In the genomic region with DNA sequence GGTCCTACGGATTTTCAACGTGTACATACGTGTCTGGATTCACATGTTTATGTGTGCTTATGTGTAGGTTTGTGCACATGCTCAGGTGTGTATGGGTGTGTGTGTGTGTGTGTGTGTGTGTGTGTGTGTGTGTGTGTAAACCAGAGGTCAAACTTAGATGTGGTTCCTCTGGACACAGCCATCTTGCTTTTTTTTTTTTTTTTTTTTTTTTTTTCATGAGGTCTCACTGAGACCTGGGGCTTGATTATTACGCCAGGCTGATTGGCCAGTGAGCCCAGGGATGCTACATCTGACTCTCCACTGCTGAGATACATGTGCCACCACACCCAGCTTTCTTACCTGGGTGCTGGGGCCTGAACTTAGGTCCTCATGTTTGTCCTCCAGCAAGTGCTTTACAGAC, we compare ENCODE assay signal across 29 mouse cellular contexts. TPM values are rescaled to one million over a fixed set of nuclear protein-coding genes. Genes with fewer than 3 reads are reported as not detected.
DNase-seq lines count a peak whose midpoint lies in the region; TF ChIP-seq lines count a peak whose summit lies in the region.
"Had no signal": no experiment of that assay in that cellular context is flagged by ENCODE, and none has a peak within 500 bp of the region (broad histone marks: within the 10 kb centered on the region; RNA-seq: fewer than 3 reads in every experiment).

No protein-coding gene starts in this region.

- in situ Hi-C loops in CH12.LX (cut with MboI; ENCODE audit: low pct_ligation_motif_present, low pct_unique_long_range_greater_than_20kb, low sequenced_read_pairs) (no loop called here), ES-E14 (cut with MboI; ENCODE audit: low sequenced_read_pairs in 2 of 2, unreplicated experiment in 2 of 2) (no loop called here)

- H3ac ChIP-seq in myocyte (ENCODE audit: control insufficient read depth, insufficient read length) = no peak overlapping the region

- no peaks in the 10 kb centered on the region for H3K36me3 ChIP-seq in CH12.LX (replicated peaks in 1 of 2; ENCODE audit: control insufficient read depth in 1 of 2, insufficient read depth in 1 of 2, low read length in 1 of 2)
- H3K36me3 ChIP-seq in ES-E14 (ENCODE audit: control insufficient read depth, insufficient read depth, low read length, poor library complexity, severe bottlenecking) = no peaks in the 10 kb centered on the region
- no peaks in the 10 kb centered on the region for H3K36me3 ChIP-seq in myocyte (ENCODE audit: control insufficient read depth, insufficient read depth)
- H3K36me3 ChIP-seq: embryonic facial prominence, embryonic 13.5 days; embryonic facial prominence, embryonic 15.5 days; forebrain, embryonic 10.5 days; forebrain, embryonic 12.5 days; G1E had no signal

- H3K4me3 ChIP-seq in CH12.LX (replicated peaks in 1 of 3; ENCODE audit: low read depth in 2 of 3, low read length in 2 of 3, poor library complexity in 1 of 3) (no peak overlapping the region), ES-E14 (ENCODE audit: insufficient read depth in 1 of 2, low read depth in 1 of 2, low read length in 2 of 2, poor library complexity in 1 of 2, severe bottlenecking in 1 of 2) (no peak overlapping the region), myocyte (no peak overlapping the region)
- H3K4me3 ChIP-seq: embryonic facial prominence, embryonic 13.5 days; embryonic facial prominence, embryonic 15.5 days; erythroblast, embryonic 14.5 days; forebrain, embryonic 10.5 days; forebrain, embryonic 12.5 days had no signal

- H3K27me3 ChIP-seq in CH12.LX (replicated peaks) (no peaks in the 10 kb centered on the region), myocyte (ENCODE audit: control insufficient read depth, insufficient read depth, insufficient read length) (no peaks in the 10 kb centered on the region)
- H3K27me3 ChIP-seq: embryonic facial prominence, embryonic 13.5 days; embryonic facial prominence, embryonic 15.5 days; forebrain, embryonic 12.5 days had no signal

- DNase-seq in CH12.LX (ENCODE audit: extremely low read depth) (no peak), ES-E14 (ENCODE audit: low read depth, low spot score) (no peak)
- no peak for DNase-seq in thymus, adult 18-20 months
- DNase-seq in natural killer cell, adult 2 months (ENCODE audit: low spot score in 2 of 2) = no peak
- DNase-seq in spleen, postnatal 4 days (ENCODE audit: low spot score in 2 of 2) = no peak
- DNase-seq: adrenal gland, adult 2 months; adrenal gland, postnatal 10 days; adrenal gland, postnatal 25 days; cerebellum, adult 11 months; cerebellum, adult 18-20 months; cerebellum, adult 8-10 months; cerebellum, adult 9-11 months; cerebellum, postnatal 14 days; cerebellum, postnatal 36 days; embryo, embryonic 11 days had no signal

- no peak for TF ChIP-seq EP300 in CH12.LX (IDR thresholded peaks at IDR 0.05; ENCODE audit: low read length)

- H3K27ac ChIP-seq in CH12.LX (ENCODE audit: insufficient read depth, low read depth) (no peak overlapping the region), ES-E14 (ENCODE audit: insufficient read depth, low read depth, low read length, poor library complexity, severe bottlenecking) (no peak overlapping the region)
- H3K27ac ChIP-seq: embryonic facial prominence, embryonic 13.5 days; embryonic facial prominence, embryonic 15.5 days; forebrain, embryonic 10.5 days; forebrain, embryonic 12.5 days had no signal

- dilution Hi-C loops in CH12.LX (cut with MboI; ENCODE audit: extremely low pct_ligation_motif_present, extremely low pct_unique_long_range_greater_than_20kb, low sequenced_read_pairs) = no loop called here

- H3K4me2 ChIP-seq in CH12.LX (ENCODE audit: insufficient read depth, low read depth, poor library complexity, severe bottlenecking) (no peak overlapping the region), myocyte (ENCODE audit: low read depth) (peak overlapping the region; percentile 65)
- H3K4me2 ChIP-seq: embryonic facial prominence, embryonic 13.5 days; embryonic facial prominence, embryonic 15.5 days; forebrain, embryonic 12.5 days had no signal

- no peak for TF ChIP-seq CTCF in CH12.LX (conservative IDR thresholded peaks at IDR 0.05 in 1 of 2, IDR thresholded peaks at IDR 0.05 in 1 of 2; ENCODE audit: low read depth in 2 of 2, low read length in 2 of 2)

- no peak overlapping the region for H3K9ac ChIP-seq in CH12.LX (ENCODE audit: insufficient read depth, low read depth)
- no peak overlapping the region for H3K9ac ChIP-seq in ES-E14 (ENCODE audit: insufficient read depth, low read depth, low read length, poor library complexity, severe bottlenecking)
- H3K9ac ChIP-seq: embryonic facial prominence, embryonic 13.5 days; embryonic facial prominence, embryonic 15.5 days; forebrain, embryonic 12.5 days had no signal

- H3K9me3 ChIP-seq in CH12.LX (replicated peaks; ENCODE audit: low read length) = peaks cover 3% of the 10 kb centered on the region
- H3K9me3 ChIP-seq in ES-E14 (ENCODE audit: control insufficient read depth, insufficient read depth, low read depth, low read length) = no peaks in the 10 kb centered on the region
- H3K9me3 ChIP-seq: embryonic facial prominence, embryonic 13.5 days; embryonic facial prominence, embryonic 15.5 days; forebrain, embryonic 10.5 days; forebrain, embryonic 12.5 days; G1E had no signal

- no peaks in the 10 kb centered on the region for H3K79me2 ChIP-seq in CH12.LX (replicated peaks; ENCODE audit: control insufficient read depth, extremely low read depth, insufficient read depth, poor library complexity, severe bottlenecking)
- H3K79me2 ChIP-seq in myocyte (ENCODE audit: control insufficient read depth, insufficient read depth) = no peaks in the 10 kb centered on the region

- peaks cover 5 to 8% of the 10 kb centered on the region in 2 experiments; a peak in 3 of 4 replicates for H3K4me1 ChIP-seq in CH12.LX (ENCODE audit: control insufficient read depth in 1 of 2, insufficient read depth in 2 of 2)
- peaks cover 0 to 4% of the 10 kb centered on the region in 2 experiments; a peak in 1 of 4 replicates for H3K4me1 ChIP-seq in ES-E14 (ENCODE audit: control insufficient read depth in 2 of 2, insufficient read depth in 2 of 2, low read length in 2 of 2, poor library complexity in 1 of 2)
- H3K4me1 ChIP-seq: embryonic facial prominence, embryonic 13.5 days; embryonic facial prominence, embryonic 15.5 days; forebrain, embryonic 12.5 days had no signal

- no peak for TF ChIP-seq RAD21 in CH12.LX (IDR thresholded peaks at IDR 0.05; ENCODE audit: low read depth, low read length)

- TF ChIP-seq POLR2A in CH12.LX (IDR thresholded peaks at IDR 0.05; ENCODE audit: low read depth, low read length) (no peak), myocyte (IDR thresholded peaks at IDR 0.05; ENCODE audit: insufficient read length, low read depth) (no peak)

TF ChIP-seq in CH12.LX, 34 proteins besides CTCF, POLR2A, EP300 and RAD21:
- no peak for TF ChIP-seq KAT2A (IDR thresholded peaks at IDR 0.05; ENCODE audit: insufficient replicate concordance, low read length)
- peak; percentile 77 for TF ChIP-seq ZNF384 (IDR thresholded peaks at IDR 0.05; ENCODE audit: low read depth, low read length)
- no peak for TF ChIP-seq RCOR1 (conservative IDR thresholded peaks at IDR 0.05; ENCODE audit: low read depth, low read length)
- no peak for TF ChIP-seq HCFC1 (IDR thresholded peaks at IDR 0.05; ENCODE audit: low read depth, low read length)
- TF ChIP-seq TCF12 (IDR thresholded peaks at IDR 0.05; ENCODE audit: low read depth, low read length) = no peak
- TF ChIP-seq MXI1 (IDR thresholded peaks at IDR 0.05; ENCODE audit: low read depth, low read length) = no peak

TF ChIP-seq in ES-E14, 5 proteins besides CTCF, POLR2A, EP300 and RAD21:
- no peak for TF ChIP-seq MAFK (IDR thresholded peaks at IDR 0.05; ENCODE audit: insufficient read depth, low read depth, low read length)
- TF ChIP-seq CHD2 (IDR thresholded peaks at IDR 0.05; ENCODE audit: low read depth, low read length) = no peak
- no peak for TF ChIP-seq ZC3H11A (IDR thresholded peaks at IDR 0.05; ENCODE audit: borderline replicate concordance, low read depth, low read length)
- TF ChIP-seq ZNF384 (IDR thresholded peaks at IDR 0.05; ENCODE audit: low read depth, low read length) = peak; percentile 52; the same call in 1 of the 2 replicates
- TF ChIP-seq HCFC1 (IDR thresholded peaks at IDR 0.05; ENCODE audit: borderline replicate concordance, insufficient read depth, low read length) = no peak

TF ChIP-seq in myocyte, 11 proteins besides CTCF, POLR2A, EP300 and RAD21 (continues in another document):
- no peak for TF ChIP-seq MYOG (IDR thresholded peaks at IDR 0.05; ENCODE audit: control insufficient read depth in 1 of 3, insufficient read depth in 1 of 3, insufficient read length in 2 of 3, low read depth in 2 of 3)
- no peak for TF ChIP-seq E2F4 (IDR thresholded peaks at IDR 0.05; ENCODE audit: insufficient read depth)
- TF ChIP-seq MAX (IDR thresholded peaks at IDR 0.05; ENCODE audit: low read depth) = no peak
- no peak for TF ChIP-seq MYOD1 (IDR thresholded peaks at IDR 0.05; ENCODE audit: control insufficient read depth in 1 of 3, insufficient read length in 2 of 3, low read depth in 2 of 3)
- no peak for TF ChIP-seq TCF12 (IDR thresholded peaks at IDR 0.05; ENCODE audit: insufficient read depth, poor library complexity, severe bottlenecking)
- TF ChIP-seq REST (IDR thresholded peaks at IDR 0.05; ENCODE audit: insufficient read depth, insufficient read length) = no peak

RNA-seq across cellular contexts. Expression of a gene that starts 22.9 kb away (rescaled TPM):
- total RNA-seq in CH12.LX (2012; rRNA removed) (3.9 TPM in 2 replicates), CH12.LX (2014; rRNA removed) (1.7 and 1.9 TPM in 2 replicates), ES-E14 (2012; rRNA removed) (1.1 and 1.8 TPM in 2 replicates)
- polyA plus RNA-seq in CH12.LX (2012; ENCODE audit: insufficient read length, low read depth) (2.0 and 2.9 TPM in 2 replicates), myocyte (2012; fragmentation: generic; extraction: Trizol) (1.1 TPM)
- total RNA-seq: common myeloid progenitor, adult 5-6 weeks had no signal
- polyA plus RNA-seq: adrenal gland, adult 2 months; erythroblast, embryonic 14.5 days; G1E had no signal

RNA-seq across cellular contexts. Expression of a gene that starts 24.5 kb away (rescaled TPM):
- total RNA-seq in CH12.LX (2012; rRNA removed) = not detected in 2 replicates
- total RNA-seq in CH12.LX (2014; rRNA removed) = not detected in 2 replicates
- polyA plus RNA-seq in CH12.LX (2012; ENCODE audit: insufficient read length, low read depth) = not detected in 2 replicates
- total RNA-seq in ES-E14 (2012; rRNA removed) = 0.16 and 0.18 TPM in 2 replicates
- polyA plus RNA-seq in myocyte (2012; fragmentation: generic; extraction: Trizol) = not detected
- total RNA-seq: adrenal gland, postnatal 25 days; common myeloid progenitor, adult 5-6 weeks; G1E had no signal
- polyA plus RNA-seq: adrenal gland, adult 2 months; brain, embryonic 14.5 days; C2C12; embryonic facial prominence, embryonic 11.5 days; embryonic facial prominence, embryonic 13.5 days; embryonic facial prominence, embryonic 15.5 days; erythroblast, embryonic 14.5 days; forebrain, embryonic 10.5 days; forebrain, embryonic 12.5 days; forebrain, embryonic 14.5 days; forebrain, embryonic 16.5 days; G1E had no signal

RNA-seq across cellular contexts. Expression of a gene that starts 27.7 kb away (rescaled TPM):
- total RNA-seq in CH12.LX (2012; rRNA removed) (643 and 706 TPM in 2 replicates), CH12.LX (2014; rRNA removed) (410 and 438 TPM in 2 replicates), ES-E14 (2012; rRNA removed) (185 and 249 TPM in 2 replicates)
- polyA plus RNA-seq in CH12.LX (2012; ENCODE audit: insufficient read length, low read depth) (533 and 622 TPM in 2 replicates), myocyte (2012; fragmentation: generic; extraction: Trizol) (653 TPM)

RNA-seq across cellular contexts. Expression of a gene that starts 27.8 kb away (rescaled TPM):
- 0.42 TPM in 1 of 2 replicates, not detected in the other for total RNA-seq in CH12.LX (2012; rRNA removed)
- not detected in 2 replicates for total RNA-seq in CH12.LX (2014; rRNA removed)
- 0.87 TPM in 1 of 2 replicates, not detected in the other for polyA plus RNA-seq in CH12.LX (2012; ENCODE audit: insufficient read length, low read depth)
- total RNA-seq in ES-E14 (2012; rRNA removed) = not detected in 2 replicates
- polyA plus RNA-seq in myocyte (2012; fragmentation: generic; extraction: Trizol) = 0.16 TPM
- total RNA-seq: adrenal gland, postnatal 10 days; adrenal gland, postnatal 25 days; adrenal gland, postnatal 4 days; common myeloid progenitor, adult 5-6 weeks had no signal
- polyA plus RNA-seq: adrenal gland, adult 2 months; brain, embryonic 14.5 days; C2C12; embryonic facial prominence, embryonic 13.5 days; embryonic facial prominence, embryonic 15.5 days; forebrain, embryonic 10.5 days; forebrain, embryonic 12.5 days; forebrain, embryonic 14.5 days; forebrain, embryonic 16.5 days had no signal

RNA-seq across cellular contexts. Expression of a gene that starts 42.9 kb away (rescaled TPM):
- total RNA-seq in CH12.LX (2012; rRNA removed) = 1.0 and 3.6 TPM in 2 replicates
- 0.17 and 0.30 TPM in 2 replicates for total RNA-seq in CH12.LX (2014; rRNA removed)
- 0.35 and 1.1 TPM in 2 replicates for polyA plus RNA-seq in CH12.LX (2012; ENCODE audit: insufficient read length, low read depth)
- total RNA-seq in ES-E14 (2012; rRNA removed) = 0.49 and 0.58 TPM in 2 replicates
- polyA plus RNA-seq in myocyte (2012; fragmentation: generic; extraction: Trizol) = 10.5 TPM
